Mouse (Mus musculus) liver, embryonic 12.5 days (tissue): ENCODE data around the gene Tfcp2l1. TPM values are rescaled to one million over a fixed set of nuclear protein-coding genes. Genes with fewer than 3 reads are reported as not detected.

ENCODE experiments used
- ATAC-seq: fragments of 200-750 bp; cut with Nextera tagmentation; 2 replicates; pipeline ENCODE4 v1.8.0; 2017; ENCODE audit warnings: moderate number of reproducible peaks, mild to moderate bottlenecking, moderate library complexity
- H3K27ac ChIP-seq: fragments of 300-500 bp; sonication (generic); 2 replicates; pipeline ENCODE4 v1.5.1; 2016; ENCODE audit warnings: mild to moderate bottlenecking
- H3K27me3 ChIP-seq: fragments of 300-500 bp; sonication (generic); replicated peaks from 2 replicates; pipeline ENCODE4 v1.6.1; 2016; ENCODE audit warnings: mild to moderate bottlenecking, moderate library complexity
- H3K36me3 ChIP-seq: fragments of 300-500 bp; sonication (generic); 2 replicates; pipeline ENCODE4 v1.6.1; 2016; ENCODE audit warnings: mild to moderate bottlenecking, moderate library complexity
- H3K4me1 ChIP-seq: fragments of 300-500 bp; sonication (generic); 2 replicates; pipeline ENCODE4 v1.6.1; 2016
- H3K4me2 ChIP-seq: fragments of 300-500 bp; sonication (generic); 2 replicates; pipeline ENCODE4 v1.6.1; 2016; ENCODE audit warnings: mild to moderate bottlenecking, moderate library complexity
- H3K4me3 ChIP-seq: fragments of 300-500 bp; sonication (generic); 2 replicates; pipeline ENCODE4 v1.5.1; 2016; ENCODE audit warnings: mild to moderate bottlenecking, moderate library complexity
- H3K9ac ChIP-seq: fragments of 300-500 bp; sonication (generic); 2 replicates; pipeline ENCODE4 v1.6.1; 2016; ENCODE audit warnings: mild to moderate bottlenecking, moderate library complexity
- H3K9me3 ChIP-seq: fragments of 300-500 bp; sonication (generic); replicated peaks from 2 replicates; pipeline ENCODE4 v1.6.1; 2016; ENCODE audit warnings: mild to moderate bottlenecking, moderate library complexity
- WGBS: fragments of 180-500 bp; shearing (Covaris S2); methylation state at CpG from one replicate; pipeline ENCODE4 v1.1.7; 2016; ENCODE audit not compliant: insufficient replicate concordance; 5-methylcytosine and 5-hydroxymethylcytosine counted together
- polyA plus RNA-seq: library from polyadenylated mRNA; unstranded; fragments of >200 nt; fragmentation: Nextera tagmentation; extraction: Ambion mirVana; gene quantifications from 2 replicates; pipeline ENCODE4 v1.2.1, GENCODE M21; 2016

Gene Tfcp2l1
- polyA plus RNA-seq, 1 experiment from 2014 or later = 1.2 TPM

DNA sequence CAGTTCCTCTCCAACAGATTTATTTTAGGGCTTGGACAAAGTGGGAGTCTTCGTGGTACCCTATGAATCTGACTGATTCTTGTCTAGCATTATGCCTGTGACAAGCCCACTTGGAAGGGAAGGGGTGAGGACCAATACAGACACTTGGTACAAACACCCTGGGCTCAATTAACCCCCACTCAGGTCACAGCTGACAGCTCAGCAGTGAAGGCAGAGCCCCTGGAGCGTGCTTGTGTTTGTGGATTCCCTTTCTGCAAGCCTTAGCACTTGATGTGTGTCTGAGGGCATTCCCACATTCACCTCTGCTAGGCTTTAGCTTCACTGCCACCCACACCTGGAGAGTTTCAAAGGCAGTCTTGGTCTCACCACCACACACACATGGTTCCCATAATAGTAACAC is 1.8 kb upstream of the Tfcp2l1 start:
- ATAC-seq = no peak
- 20% methylated on average over 2 of the region's 2 CpGs for WGBS
- H3K27ac ChIP-seq = no peak overlapping the region

GRCm38 (mm10) chr1:118626452-118626851 is 1.3 kb upstream of the Tfcp2l1 start:
- Histone ChIP-seq H3K27ac (no peak overlapping the region), H3K36me3 (no peaks in the 10 kb centered on the region), H3K4me3 (no peak overlapping the region), H3K9ac (no peak overlapping the region), H3K4me2 (no peak overlapping the region), H3K27me3 (peaks cover 49% of the 10 kb centered on the region), H3K9me3 (no peaks in the 10 kb centered on the region), H3K4me1 (peaks cover 9% of the 10 kb centered on the region)
- 71% methylated on average over 2 of the region's 2 CpGs for WGBS
- ATAC-seq = no peak

More for the DNA sequence above, 1.8 kb upstream of the Tfcp2l1 start:
- Histone ChIP-seq H3K4me1 (peaks cover 9% of the 10 kb centered on the region), H3K9me3 (no peaks in the 10 kb centered on the region), H3K27me3 (peaks cover 49% of the 10 kb centered on the region), H3K36me3 (no peaks in the 10 kb centered on the region), H3K9ac (no peak overlapping the region), H3K4me2 (no peak overlapping the region), H3K4me3 (no peak overlapping the region)

- Histone ChIP-seq H3K4me1 (no peaks in the 10 kb centered on the region), H3K4me2 (no peak overlapping the region), H3K9me3 (no peaks in the 10 kb centered on the region), H3K4me3 (no peak overlapping the region), H3K36me3 (no peaks in the 10 kb centered on the region), H3K9ac (no peak overlapping the region), H3K27ac (no peak overlapping the region), H3K27me3 (peaks cover 7% of the 10 kb centered on the region)
- no peak for ATAC-seq
- 50% methylated on average over 4 of the region's 4 CpGs for WGBS
These were observed 5.8 kb downstream of the Tfcp2l1 start for GRCm38 (mm10) chr1:118633415-118633980.

DNA sequence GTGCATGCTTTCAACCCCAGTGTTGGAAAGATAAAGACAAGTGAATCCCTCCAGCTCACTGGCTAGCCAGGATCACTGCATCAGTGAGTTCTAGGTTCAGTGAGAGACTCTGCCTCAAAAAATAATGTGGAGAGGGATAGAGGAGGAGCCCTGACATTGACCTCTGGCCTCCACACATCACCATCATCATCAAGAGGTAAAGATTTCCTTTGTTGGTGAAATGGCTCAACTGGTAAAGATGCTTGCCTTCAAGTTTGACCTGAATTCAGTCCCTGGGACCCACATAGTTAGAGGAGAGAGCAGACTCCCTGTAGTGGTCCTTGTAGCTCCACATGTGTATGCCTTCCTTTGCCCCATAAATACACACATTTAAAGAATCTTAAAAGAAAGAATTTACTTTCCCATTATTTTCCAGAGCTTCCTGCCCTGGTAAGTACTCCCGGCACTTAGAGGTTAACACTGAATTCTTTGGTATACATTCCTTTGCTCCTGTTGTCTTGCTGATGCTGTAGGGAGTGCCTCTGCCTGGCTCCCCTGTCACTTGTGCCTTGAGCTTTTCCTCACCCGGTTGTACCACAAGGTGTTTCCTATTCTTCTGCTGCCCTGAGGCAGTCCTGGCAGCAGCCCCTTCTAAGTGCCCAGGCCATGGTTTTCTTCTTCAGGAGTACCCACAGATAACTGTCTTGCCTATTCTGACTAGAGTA is 14.7 kb downstream of the Tfcp2l1 start:
- no peaks in the 10 kb centered on the region for H3K36me3 ChIP-seq
- H3K9me3 ChIP-seq = no peaks in the 10 kb centered on the region
- no peaks in the 10 kb centered on the region for H3K27me3 ChIP-seq
- H3K4me2 ChIP-seq = no peak overlapping the region
- no peak overlapping the region for H3K4me3 ChIP-seq
- no peak overlapping the region for H3K9ac ChIP-seq
- 51% methylated on average over 2 of the region's 2 CpGs for WGBS
- H3K27ac ChIP-seq = no peak overlapping the region
- no peaks in the 10 kb centered on the region for H3K4me1 ChIP-seq
- ATAC-seq = no peak

DNA sequence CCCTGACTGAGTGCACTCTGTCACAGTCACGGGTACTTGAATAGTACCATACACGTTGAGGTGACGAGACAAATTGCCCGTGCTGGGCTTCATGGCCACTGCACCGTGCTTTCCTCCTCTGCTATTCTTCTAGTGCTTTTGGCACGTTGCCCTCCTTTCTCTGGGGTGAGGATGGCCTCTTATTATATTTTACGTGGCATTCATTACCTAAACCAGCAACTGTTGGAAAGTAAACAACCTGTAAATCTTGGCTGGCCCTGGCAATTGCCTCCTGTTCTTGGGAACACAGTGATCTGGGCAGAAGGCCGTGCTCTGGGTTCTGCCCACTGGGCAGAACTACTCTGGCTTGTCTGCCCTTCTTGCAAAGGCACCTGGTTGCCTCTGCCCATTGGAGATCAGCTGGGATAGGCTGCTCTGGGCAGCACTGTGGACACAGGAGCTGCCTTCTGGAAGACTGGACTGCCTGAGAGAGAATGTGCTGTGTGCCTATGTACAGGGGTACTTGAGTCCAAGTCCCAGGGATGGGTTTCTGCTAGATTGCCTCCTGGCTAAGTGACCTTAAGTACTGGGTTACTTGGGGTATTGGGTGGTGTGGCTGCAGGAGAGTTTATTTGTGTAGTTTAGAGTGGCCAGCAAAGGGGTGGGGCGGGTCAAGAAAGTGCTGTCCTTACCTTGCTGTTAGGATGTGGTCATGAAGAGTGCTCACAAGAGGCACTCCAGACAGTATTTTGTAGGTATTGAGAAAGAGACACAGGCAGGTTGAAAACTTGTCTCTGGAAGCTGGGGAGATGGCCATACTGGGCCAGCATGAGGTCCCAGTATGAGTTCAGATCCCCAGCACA is 15.6 kb downstream of the Tfcp2l1 start:
- no peaks in the 10 kb centered on the region for H3K36me3 ChIP-seq
- no peaks in the 10 kb centered on the region for H3K9me3 ChIP-seq
- no peak overlapping the region for H3K4me3 ChIP-seq
- H3K27ac ChIP-seq = no peak overlapping the region
- WGBS = 64% methylated on average over 9 of the region's 9 CpGs
- H3K4me2 ChIP-seq = no peak overlapping the region
- ATAC-seq = no peak
- no peaks in the 10 kb centered on the region for H3K27me3 ChIP-seq
- H3K4me1 ChIP-seq = no peaks in the 10 kb centered on the region
- H3K9ac ChIP-seq = no peak overlapping the region

DNA sequence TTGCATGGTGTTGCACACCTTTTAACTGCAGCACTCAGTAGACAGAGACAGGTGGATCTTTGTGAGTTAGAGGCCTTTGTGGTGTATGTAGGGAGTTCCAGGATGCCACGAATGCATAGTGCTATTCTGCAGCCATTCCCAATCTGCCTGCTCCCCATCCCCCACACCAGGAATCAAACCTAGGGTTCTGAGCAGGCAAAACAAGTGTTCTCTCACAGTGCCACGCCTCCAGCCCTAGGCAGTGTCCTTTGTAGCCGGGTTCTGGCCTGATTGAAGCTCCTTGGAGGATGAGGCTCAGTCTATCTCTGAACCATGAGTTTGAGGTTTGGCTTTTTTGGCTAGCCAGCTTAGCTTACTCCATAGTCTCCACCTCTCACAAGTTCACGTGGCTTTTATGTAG is 18.0 kb downstream of the Tfcp2l1 start:
- H3K9ac ChIP-seq = no peak overlapping the region
- H3K27me3 ChIP-seq = no peaks in the 10 kb centered on the region
- H3K4me2 ChIP-seq = no peak overlapping the region
- H3K27ac ChIP-seq = no peak overlapping the region
- H3K36me3 ChIP-seq = no peaks in the 10 kb centered on the region
- H3K4me1 ChIP-seq = no peaks in the 10 kb centered on the region
- no peak for ATAC-seq
- WGBS = 41% methylated on average over 4 of the region's 4 CpGs
- no peaks in the 10 kb centered on the region for H3K9me3 ChIP-seq
- no peak overlapping the region for H3K4me3 ChIP-seq

DNA sequence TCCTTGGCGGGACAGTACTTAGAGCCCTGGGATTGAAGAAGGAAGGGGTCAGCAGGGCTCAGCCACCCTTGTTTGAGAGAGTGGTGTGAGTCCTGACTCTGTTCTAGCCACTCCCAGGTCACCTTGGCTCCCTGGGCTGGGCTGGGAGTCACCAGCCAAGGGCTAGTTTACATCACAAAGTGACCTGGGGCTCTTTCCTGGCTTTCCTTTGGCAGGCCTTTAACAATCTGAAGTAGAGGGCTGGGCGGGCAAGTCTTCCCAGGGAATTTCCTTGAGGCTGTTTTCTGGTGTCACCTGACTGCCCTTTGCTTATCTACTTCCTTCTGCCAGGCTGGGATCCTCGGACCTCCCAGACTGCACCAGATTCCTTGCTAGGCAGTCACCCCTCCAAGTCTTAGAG is 20.3 kb downstream of the Tfcp2l1 start:
- no peaks in the 10 kb centered on the region for H3K9me3 ChIP-seq
- no peak overlapping the region for H3K9ac ChIP-seq
- no peak for ATAC-seq
- WGBS = 23% methylated on average over 3 of the region's 3 CpGs
- H3K4me1 ChIP-seq = no peaks in the 10 kb centered on the region
- no peak overlapping the region for H3K4me3 ChIP-seq
- H3K27me3 ChIP-seq = no peaks in the 10 kb centered on the region
- no peak overlapping the region for H3K4me2 ChIP-seq
- no peak overlapping the region for H3K27ac ChIP-seq
- H3K36me3 ChIP-seq = no peaks in the 10 kb centered on the region

GRCm38 (mm10) chr1:118649933-118650770 is 22.4 kb downstream of the Tfcp2l1 start:
- H3K36me3 ChIP-seq = no peaks in the 10 kb centered on the region
- H3K4me3 ChIP-seq = no peak overlapping the region
- no peak overlapping the region for H3K27ac ChIP-seq
- H3K9ac ChIP-seq = no peak overlapping the region
- ATAC-seq = 0 out of 2 replicates have a peak, but pooled peaks have one; percentile 2
- H3K4me2 ChIP-seq = no peak overlapping the region
- H3K27me3 ChIP-seq = no peaks in the 10 kb centered on the region
- WGBS = 61% methylated on average over 9 of the region's 9 CpGs
- H3K9me3 ChIP-seq = no peaks in the 10 kb centered on the region
- H3K4me1 ChIP-seq = no peaks in the 10 kb centered on the region

DNA sequence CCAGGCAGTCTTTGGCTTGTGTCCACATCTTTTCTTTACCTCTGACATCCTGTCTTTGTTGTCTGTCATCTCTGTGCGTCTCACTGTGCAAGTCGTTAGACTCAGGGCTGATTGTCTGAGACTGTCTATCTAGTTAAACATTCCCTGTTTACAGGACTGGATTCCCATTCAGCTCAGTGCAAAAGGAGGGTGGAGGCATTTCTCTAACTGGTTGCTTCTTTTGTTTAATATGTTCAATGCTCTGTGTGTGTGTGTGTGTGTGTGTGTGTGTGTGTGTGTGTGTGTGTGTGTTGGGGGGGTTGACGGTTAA is 23.0 kb downstream of the Tfcp2l1 start:
- H3K36me3 ChIP-seq = no peaks in the 10 kb centered on the region
- no peaks in the 10 kb centered on the region for H3K27me3 ChIP-seq
- no peak overlapping the region for H3K27ac ChIP-seq
- no peak overlapping the region for H3K4me3 ChIP-seq
- no peaks in the 10 kb centered on the region for H3K4me1 ChIP-seq
- H3K4me2 ChIP-seq = no peak overlapping the region
- WGBS = 50% methylated on average over 3 of the region's 3 CpGs
- no peak for ATAC-seq
- H3K9ac ChIP-seq = no peak overlapping the region
- no peaks in the 10 kb centered on the region for H3K9me3 ChIP-seq

DNA sequence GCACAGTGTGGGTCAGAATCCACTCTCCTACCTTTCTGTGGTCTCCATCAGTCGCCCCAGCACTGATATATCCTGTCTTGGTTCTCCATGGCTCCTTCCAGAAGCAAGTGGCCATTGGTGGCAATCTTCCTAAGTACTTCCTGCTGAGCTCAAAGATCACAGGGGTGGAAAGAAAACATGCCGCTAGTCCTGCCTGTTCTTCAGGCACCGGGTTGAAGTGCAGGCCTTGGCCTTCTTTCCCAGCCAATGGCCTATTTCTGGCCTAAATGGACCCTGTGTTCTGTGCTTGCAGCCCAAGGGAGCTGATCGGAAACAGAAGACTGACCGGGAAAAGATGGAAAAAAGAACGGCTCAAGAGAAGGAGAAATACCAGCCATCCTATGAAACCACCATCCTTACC is 31.0 kb downstream of the Tfcp2l1 start:
- Histone ChIP-seq H3K27me3 (no peaks in the 10 kb centered on the region), H3K9me3 (no peaks in the 10 kb centered on the region), H3K9ac (no peak overlapping the region), H3K27ac (no peak overlapping the region), H3K36me3 (no peaks in the 10 kb centered on the region), H3K4me1 (0 out of 2 replicates have a peak, but pooled peaks cover 10% of the 10 kb centered on the region), H3K4me3 (no peak overlapping the region), H3K4me2 (no peak overlapping the region)
- WGBS = 62% methylated on average over 6 of the region's 6 CpGs
- no peak for ATAC-seq

GRCm38 (mm10) chr1:118660880-118661465 is 33.2 kb downstream of the Tfcp2l1 start:
- H3K9me3 ChIP-seq = no peaks in the 10 kb centered on the region
- 0 out of 2 replicates have a peak, but pooled peaks cover 10% of the 10 kb centered on the region for H3K4me1 ChIP-seq
- H3K27ac ChIP-seq = no peak overlapping the region
- ATAC-seq = no peak
- 66% methylated on average over 3 of the region's 3 CpGs for WGBS
- H3K9ac ChIP-seq = no peak overlapping the region
- H3K4me3 ChIP-seq = no peak overlapping the region
- H3K4me2 ChIP-seq = no peak overlapping the region
- no peaks in the 10 kb centered on the region for H3K27me3 ChIP-seq
- H3K36me3 ChIP-seq = no peaks in the 10 kb centered on the region
